Mouse (Mus musculus) spleen, postnatal 10 days (tissue): Measurements from ENCODE around the gene Ncf2.

ENCODE experiments used
- DNase-seq, 2 experiments: peaks; one replicate each; pipeline ENCODE4 v3.0.0; 2021 to 2022; ENCODE audit warnings: low spot score in 2 of 2

Ncf2 gene

DNA sequence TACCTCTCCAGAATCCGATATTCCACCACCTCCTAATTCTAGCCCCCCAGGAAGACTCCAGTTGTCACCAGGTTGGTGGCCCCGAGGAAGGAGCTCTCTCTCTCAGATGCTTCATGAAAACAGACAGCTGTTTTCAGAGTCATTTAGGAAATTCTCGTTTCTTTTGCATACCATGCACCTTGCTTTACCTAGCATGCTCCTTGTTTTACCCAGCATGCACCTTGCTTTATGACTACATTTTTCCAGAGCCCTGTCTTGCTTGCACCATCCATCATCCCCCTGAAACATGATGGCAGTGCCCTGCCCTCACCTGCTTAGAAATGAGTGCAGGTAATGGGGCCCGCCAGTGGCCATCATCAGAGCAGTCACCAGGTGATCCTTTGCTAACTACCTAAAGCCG lies 31.6 kb downstream of the Ncf2 start:
- DNase-seq = no peak

DNA sequence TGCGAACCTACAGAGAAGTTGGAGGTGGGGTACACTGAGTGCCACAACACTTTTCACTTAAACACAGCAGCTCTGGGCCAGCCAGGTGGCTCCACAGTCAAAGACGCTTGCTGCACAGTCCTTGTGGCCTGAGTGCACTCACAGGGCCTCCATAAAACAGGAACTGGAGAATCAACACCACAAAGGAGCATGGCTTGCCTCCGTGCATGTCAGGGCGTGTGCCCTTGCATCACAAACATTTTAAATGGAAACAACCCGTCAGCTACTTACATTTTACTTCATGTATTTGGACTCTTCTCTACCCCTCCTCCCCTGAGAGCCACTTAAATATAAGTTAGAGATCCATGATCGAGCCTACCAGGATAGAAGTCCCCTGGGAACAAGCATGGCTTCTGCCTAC lies 32.3 kb downstream of the Ncf2 start:
- no peak for DNase-seq

DNA sequence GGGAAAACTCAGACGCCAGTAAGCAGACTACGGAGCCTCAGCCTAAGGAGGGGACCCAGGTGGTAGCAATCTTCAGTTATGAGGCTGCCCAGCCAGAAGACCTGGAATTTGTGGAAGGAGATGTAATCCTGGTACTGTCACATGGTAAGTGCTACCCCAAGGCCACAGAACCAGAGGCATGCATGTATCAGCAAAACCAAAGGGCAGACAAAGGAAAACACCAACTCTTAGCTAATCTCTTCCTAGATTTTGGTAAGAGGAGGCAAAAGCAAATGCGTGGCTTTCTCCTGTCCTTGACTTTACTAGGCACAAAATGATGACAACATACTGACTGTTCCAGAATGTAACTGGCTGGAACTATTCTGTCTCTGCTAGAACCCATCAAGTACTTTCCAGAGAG lies 35.1 kb downstream of the Ncf2 start:
- no peak for DNase-seq

DNA sequence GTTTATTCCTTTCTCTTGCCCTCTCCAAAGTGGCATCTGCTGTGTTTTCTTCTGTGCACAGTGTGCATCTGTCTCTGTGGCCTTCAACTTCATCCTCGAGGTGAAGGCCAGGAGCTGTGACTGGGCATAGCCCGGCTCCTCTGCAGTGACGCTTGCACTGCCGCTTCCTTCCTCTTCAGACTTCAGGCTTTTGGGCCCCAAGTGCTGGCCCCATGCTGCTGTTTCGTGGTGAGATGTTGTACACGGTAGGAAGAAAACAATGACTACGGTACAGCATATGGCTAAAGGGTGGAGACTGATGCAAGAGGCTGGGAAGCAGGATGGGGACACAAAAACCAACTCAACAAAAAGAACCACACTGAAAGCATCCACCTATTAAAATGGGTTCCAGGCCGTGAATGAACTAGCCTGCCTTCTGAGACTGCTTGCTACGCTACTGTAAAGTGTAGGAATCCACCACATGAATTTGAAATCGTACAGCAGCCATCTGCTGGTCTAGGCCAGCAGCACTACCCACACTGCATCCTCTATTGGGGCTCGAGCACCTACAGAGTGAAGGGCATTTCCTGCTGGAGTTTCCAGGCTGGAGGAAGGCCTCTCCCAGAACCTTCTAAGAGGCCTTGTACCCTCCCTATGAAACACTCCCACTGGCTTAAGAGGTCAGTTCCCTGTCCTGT lies 38.2 kb downstream of the Ncf2 start:
- DNase-seq = no peak

DNA sequence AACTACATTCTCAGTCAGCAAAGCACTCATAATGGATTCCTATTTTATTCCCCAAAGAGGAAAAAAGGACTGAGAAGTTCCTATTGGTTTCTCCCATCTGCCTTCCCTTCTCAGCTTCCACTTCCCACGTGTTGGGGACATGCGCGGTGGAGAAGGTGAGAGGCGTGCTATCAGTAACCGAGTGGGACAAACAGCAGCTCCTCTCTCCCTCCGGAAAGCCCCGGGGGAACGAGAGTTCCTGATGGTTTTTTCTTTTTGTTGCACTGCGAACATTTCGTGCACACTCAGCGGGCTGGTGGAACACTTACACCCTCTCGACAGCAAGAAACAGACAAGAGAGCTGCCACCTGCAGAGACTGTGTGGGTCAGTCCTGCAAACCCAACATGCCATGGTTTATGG lies 38.8 kb downstream of the Ncf2 start:
- no peak for DNase-seq

DNA sequence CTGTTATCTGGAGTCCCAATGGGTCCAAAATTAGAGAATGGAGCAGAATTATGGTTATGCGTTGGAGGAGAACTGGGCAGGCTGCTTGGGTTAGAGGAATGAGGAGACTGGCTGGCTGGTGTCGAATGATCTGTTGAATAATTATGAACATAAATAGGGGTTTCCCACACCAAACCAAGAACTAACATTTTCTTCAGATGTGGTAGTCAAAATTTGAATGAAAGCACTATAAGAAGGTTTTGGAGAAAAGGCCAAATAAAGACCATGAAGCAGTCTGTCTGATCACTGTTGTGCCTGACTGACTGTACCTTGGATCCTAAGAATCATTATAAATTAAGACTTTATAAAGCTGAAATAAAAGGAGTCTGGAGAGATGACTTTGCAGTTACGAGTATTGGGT lies 40.3 kb downstream of the Ncf2 start:
- no peak for DNase-seq

DNA sequence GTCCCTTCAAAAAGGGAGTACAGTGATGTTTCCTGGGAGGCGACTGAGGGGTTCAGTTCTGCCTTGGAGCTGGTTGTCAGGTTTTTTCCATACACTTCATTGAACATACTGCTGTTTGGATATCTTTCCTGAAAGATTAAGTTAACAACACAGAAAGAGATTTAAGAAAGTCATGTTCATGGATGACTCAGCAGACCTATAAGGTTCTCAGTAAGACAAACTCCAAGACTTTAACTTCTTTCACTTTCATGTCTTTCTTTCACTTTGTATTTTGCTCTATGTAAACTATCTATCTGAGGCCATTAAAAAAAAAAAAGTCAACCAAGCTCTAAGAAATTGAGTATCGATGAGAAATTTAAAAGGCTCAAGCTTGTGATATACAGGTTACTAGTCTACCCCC lies 41.1 kb downstream of the Ncf2 start:
- DNase-seq = no peak

DNA sequence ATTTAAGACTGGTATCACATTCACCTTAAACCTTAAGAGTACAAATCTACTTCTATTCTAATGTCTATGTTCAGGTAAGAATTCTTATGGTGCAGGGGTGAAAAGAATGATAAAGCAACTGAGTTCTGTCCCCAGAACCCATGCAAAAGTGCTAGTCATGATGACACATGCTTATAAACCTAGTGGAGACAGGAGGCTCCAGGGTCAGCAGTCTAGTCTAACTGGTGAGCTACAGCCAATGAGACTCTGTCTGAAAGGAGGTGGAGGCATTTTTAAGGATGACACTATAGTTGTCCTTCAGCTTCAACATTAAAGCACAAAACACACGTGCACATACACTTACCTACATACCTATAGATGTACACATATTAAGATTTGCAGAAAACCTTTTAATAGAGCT lies 44.6 kb downstream of the Ncf2 start:
- no peak for DNase-seq

DNA sequence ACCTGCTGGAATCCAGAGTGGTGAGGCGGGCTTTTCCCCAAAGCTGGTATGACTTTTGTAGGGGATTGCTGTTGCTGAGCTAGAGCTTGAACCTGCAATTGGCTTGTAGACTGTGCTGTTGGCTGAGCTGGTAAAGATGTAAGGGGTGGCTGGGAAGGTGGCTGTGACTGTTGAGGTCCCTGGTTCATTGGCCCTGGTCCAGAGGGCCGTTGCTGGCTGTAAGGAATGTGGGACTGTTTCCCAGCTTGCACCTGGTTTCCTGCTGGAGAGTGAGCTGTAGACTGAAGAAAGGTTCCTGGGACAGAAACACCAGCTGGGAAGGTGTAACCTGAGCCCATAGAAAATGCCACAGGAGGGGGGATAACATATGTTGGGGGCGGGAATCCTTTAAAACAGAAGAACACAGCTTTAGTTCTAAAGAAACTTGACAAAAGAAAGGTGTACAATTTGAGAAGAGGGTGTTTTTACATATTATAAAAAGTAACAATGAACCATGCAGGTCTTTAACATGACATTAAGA lies 45.3 kb downstream of the Ncf2 start:
- no peak for DNase-seq

DNA sequence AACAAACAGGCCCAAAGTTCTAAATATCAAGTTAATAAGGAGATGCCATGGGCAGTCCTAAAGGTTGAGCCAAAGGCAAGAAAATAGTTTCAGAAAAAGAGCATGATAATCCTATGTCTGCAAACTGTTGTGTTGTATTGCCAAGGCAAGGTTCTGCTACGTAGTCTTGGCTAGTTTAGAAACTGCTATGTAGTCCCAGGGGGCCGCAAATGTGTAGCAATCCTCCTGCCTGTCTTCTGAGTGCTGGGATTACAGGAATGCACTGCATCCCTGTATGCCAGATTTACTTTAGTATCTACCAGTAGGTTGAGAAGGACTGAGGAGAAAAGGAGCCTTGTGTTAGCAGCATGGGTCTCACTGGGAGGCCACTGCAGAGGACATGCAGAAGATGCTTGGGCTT lies 46.9 kb downstream of the Ncf2 start:
- no peak for DNase-seq

DNA sequence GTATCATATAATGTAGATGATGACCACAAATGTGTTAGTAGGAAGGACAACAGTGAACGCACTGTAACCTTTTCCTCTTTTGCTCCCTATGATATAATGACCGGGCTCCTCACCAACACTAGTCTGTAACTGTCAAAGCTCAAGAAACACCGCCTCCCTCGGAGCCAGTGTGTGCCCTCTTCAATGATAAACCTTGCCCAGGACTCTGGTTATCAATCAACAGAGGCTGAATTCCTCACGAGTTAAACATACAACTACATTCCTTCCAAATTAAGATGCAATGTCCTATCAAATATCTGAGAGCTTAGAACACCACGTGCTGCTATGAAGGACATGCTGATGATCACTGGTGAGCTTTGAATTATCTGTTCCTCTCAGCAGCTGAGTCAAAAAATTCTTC lies 69.9 kb downstream of the Ncf2 start:
- DNase-seq = no peak

DNA sequence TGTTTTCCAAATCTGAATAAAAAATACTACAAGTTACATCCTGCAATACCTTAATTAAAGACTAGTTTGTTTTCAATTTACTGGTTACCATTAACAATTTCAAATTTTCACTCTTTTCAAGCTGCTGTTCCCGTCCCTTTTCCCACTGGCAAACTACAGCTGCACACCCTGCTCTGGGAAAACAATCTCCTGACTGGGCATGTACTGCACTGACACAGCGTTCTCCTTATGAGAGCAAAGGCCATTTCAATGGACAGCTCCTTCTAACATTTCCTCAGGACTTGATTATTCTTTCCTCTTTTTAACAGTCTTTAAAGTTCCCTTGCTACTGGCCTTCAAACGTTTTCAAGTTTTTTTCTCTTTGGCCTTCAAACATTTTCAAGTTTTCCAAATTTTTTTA lies 71.0 kb downstream of the Ncf2 start:
- DNase-seq = no peak
